Mouse (Mus musculus) limb, embryonic 11.5 days (tissue): ENCODE measurements around the gene Fbxw11. TPM values are rescaled to one million over a fixed set of nuclear protein-coding genes. Genes with fewer than 3 reads are reported as not detected.

Experiments used
- ATAC-seq: fragments of 200-750 bp; cut with Nextera tagmentation; 2 replicates; pipeline ENCODE4 v1.8.0; 2017; ENCODE audit warnings: low read depth; ENCODE audit not compliant: insufficient number of reproducible peaks, low FRiP score, low TSS enrichment
- DNase-seq: peaks from one replicate; pipeline ENCODE4 v3.0.0-alpha.2; 2015; ENCODE audit warnings: low spot score
- H3K27ac ChIP-seq: fragments of 300-500 bp; sonication (generic); replicated peaks from 2 replicates; pipeline ENCODE4 v1.5.1; 2014; ENCODE audit warnings: low read depth, mild to moderate bottlenecking, low read length
- H3K27me3 ChIP-seq: fragments of 300-500 bp; sonication (generic); 2 replicates; pipeline ENCODE4 v1.6.1; 2014; ENCODE audit warnings: mild to moderate bottlenecking, low read length, mixed read lengths; ENCODE audit not compliant: control insufficient read depth, insufficient read depth
- H3K36me3 ChIP-seq: fragments of 300-500 bp; sonication (generic); 2 replicates; pipeline ENCODE4 v1.6.1; 2014; ENCODE audit warnings: mild to moderate bottlenecking, low read length, moderate library complexity, mixed read lengths; ENCODE audit not compliant: control insufficient read depth, insufficient read depth
- H3K4me1 ChIP-seq: fragments of 300-500 bp; sonication (generic); 2 replicates; pipeline ENCODE4 v1.6.1; 2014; ENCODE audit warnings: low read length, mixed read lengths; ENCODE audit not compliant: control insufficient read depth, insufficient read depth
- H3K4me2 ChIP-seq: fragments of 300-500 bp; sonication (generic); 2 replicates; pipeline ENCODE4 v1.6.1; 2014; ENCODE audit warnings: low read depth, mild to moderate bottlenecking, moderate library complexity; ENCODE audit not compliant: severe bottlenecking
- H3K4me3 ChIP-seq: fragments of 300-500 bp; sonication (generic); 2 replicates; pipeline ENCODE4 v1.5.1; 2014; ENCODE audit warnings: low read depth, low read length
- H3K9ac ChIP-seq: fragments of 300-500 bp; sonication (generic); 2 replicates; pipeline ENCODE4 v1.6.1; 2014; ENCODE audit warnings: mild to moderate bottlenecking, low read length
- H3K9me3 ChIP-seq: fragments of 300-500 bp; sonication (generic); 2 replicates; pipeline ENCODE4 v1.6.1; 2016; ENCODE audit warnings: low read length; ENCODE audit not compliant: control insufficient read depth
- WGBS: fragments of 180-500 bp; shearing (Covaris S2); extraction: QIAGEN DNeasy Blood & Tissue Kit; methylation state at CpG from one replicate; pipeline ENCODE4 v1.1.7; 2014; 5-methylcytosine and 5-hydroxymethylcytosine counted together
- polyA plus RNA-seq: library from polyadenylated mRNA; unstranded; fragments of >200 nt; fragmentation: Nextera tagmentation; extraction: Ambion mirVana; gene quantifications from 2 replicates; pipeline ENCODE4 v1.2.1, GENCODE M21; 2014

Fbxw11 gene
- polyA plus RNA-seq, 1 experiment from 2014 or later: 92.6 TPM

GRCm38 (mm10) chr11:32745466-32745865 lies 102.9 kb downstream of the Fbxw11 start:
- peaks cover 22% of the 10 kb centered on the region; the same call in 1 of the 2 replicates for H3K36me3 ChIP-seq
- H3K9me3 ChIP-seq: no peaks in the 10 kb centered on the region
- ATAC-seq: no peak
- no peak overlapping the region for H3K4me2 ChIP-seq
- H3K27ac ChIP-seq: no peak overlapping the region
- no peak for DNase-seq
- 86% methylated on average over 4 of the region's 4 CpGs for WGBS
- peaks cover 3% of the 10 kb centered on the region; the same call in 1 of the 2 replicates for H3K4me1 ChIP-seq
- no peak overlapping the region for H3K9ac ChIP-seq
- no peaks in the 10 kb centered on the region for H3K27me3 ChIP-seq
- no peak overlapping the region for H3K4me3 ChIP-seq

DNA sequence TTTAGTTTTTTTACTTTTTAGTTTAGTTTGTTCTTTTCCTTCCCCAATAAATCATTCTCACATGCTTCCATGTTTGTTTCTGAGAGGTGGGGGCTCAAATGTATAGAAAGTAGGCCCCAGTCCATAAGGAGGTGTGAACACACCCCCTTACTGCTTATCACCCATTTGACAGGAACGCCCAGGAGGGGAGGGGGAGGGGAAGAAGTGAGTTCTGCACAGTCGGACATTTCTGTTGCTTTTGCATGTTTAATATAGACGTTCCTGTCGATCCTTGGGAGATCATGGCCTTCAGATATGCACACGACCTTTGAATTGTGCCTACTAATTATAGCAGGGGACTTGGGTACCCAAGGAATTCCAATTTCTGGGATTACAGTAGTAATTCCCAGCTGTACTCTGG lies 103.5 kb downstream of the Fbxw11 start:
- WGBS: 74% methylated on average over 5 of the region's 5 CpGs
- peaks cover 3% of the 10 kb centered on the region; the same call in 1 of the 2 replicates for H3K4me1 ChIP-seq
- no peak overlapping the region for H3K9ac ChIP-seq
- no peak overlapping the region for H3K27ac ChIP-seq
- H3K27me3 ChIP-seq: no peaks in the 10 kb centered on the region
- ATAC-seq: no peak
- no peak overlapping the region for H3K4me3 ChIP-seq
- no peaks in the 10 kb centered on the region for H3K9me3 ChIP-seq
- no peak for DNase-seq
- no peak overlapping the region for H3K4me2 ChIP-seq
- peaks cover 18% of the 10 kb centered on the region; the same call in 1 of the 2 replicates for H3K36me3 ChIP-seq

DNA sequence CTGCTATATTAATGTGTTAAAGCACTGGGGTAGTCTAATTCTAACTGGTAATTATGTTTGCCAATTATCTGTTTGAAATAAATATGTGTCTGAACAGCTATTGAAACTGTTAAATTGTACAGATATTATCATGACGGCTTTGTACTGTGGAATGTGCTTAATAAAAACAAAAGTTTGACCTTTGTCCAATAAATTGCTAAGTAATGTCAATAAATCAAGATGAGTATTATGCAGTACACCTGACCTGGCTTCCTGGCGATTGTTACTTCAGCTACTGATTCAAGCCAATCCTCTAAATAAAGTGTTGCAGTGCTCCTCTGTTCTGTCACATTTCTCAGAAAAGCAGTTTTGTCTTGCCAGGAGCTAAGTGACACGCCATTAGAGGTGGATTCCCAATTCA lies 104.0 kb downstream of the Fbxw11 start:
- H3K36me3 ChIP-seq: peaks cover 15% of the 10 kb centered on the region; the same call in 1 of the 2 replicates
- ATAC-seq (no peak), DNase-seq (no peak)
- H3K27ac ChIP-seq: no peak overlapping the region
- H3K4me2 ChIP-seq: no peak overlapping the region
- WGBS: 81% methylated on average over 3 of the region's 3 CpGs
- H3K9me3 ChIP-seq: no peaks in the 10 kb centered on the region
- peaks cover 3% of the 10 kb centered on the region; the same call in 1 of the 2 replicates for H3K4me1 ChIP-seq
- H3K9ac ChIP-seq: no peak overlapping the region
- no peaks in the 10 kb centered on the region for H3K27me3 ChIP-seq
- H3K4me3 ChIP-seq: no peak overlapping the region

DNA sequence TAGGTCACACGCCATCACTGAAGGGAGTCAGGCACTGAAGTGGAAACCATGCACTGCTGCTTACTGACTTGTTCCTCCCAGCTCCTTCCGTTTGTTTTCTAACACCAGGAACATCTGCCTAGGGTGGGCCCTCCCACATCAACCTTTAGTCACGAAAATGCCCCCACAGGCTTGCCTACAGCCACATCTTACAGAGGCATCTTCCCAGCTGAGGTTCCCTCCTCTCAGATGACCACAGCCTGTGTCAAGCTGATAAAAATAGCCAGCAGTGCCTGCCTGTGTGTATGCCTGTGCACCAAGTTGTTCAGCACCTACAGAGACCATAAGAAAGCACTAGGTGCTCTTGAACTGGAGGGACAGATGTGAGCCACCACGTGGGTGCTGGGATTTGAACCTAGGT lies 106.3 kb downstream of the Fbxw11 start:
- H3K27ac ChIP-seq: no peak overlapping the region

DNA sequence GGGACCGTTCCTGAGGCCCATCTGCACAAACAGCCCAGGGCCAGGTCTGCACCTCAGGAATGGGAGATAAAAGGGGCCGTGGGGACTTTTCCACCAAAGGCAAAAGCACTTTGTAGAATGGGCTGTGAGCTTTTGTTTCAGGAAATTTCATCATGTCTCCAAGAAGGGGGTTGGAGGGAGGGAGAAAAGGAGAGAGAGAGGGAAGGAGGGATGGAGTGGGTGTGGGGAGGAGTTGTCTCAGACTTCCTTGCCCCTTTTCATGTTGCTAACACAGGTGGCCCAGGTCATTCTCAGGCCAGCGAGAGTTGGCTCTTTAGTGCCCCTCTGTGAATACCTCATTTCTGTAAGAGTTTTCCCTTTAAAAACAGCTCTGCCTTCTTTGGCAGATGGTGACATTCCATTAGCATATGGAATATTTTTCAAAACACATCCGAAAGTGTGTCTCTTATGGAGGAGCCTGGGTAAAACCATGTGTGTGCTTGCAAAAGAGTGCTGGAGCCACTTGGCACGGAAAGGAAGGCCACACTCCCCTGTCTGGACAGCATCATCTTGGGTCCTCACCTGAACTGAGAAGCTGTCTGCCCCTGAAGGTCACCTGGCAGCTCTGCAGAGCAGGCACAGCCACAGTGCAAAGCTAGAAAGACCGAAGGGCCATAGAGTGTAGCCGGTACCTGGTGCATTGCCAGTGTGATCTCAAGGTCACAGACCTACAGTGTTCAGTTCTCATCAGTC lies 109.5 kb downstream of the Fbxw11 start:
- Histone ChIP-seq H3K27me3 (no peaks in the 10 kb centered on the region), H3K4me2 (no peak overlapping the region), H3K36me3 (0 out of 2 replicates have a peak, but pooled peaks cover 2% of the 10 kb centered on the region), H3K27ac (no peak overlapping the region), H3K4me3 (no peak overlapping the region), H3K9me3 (no peaks in the 10 kb centered on the region), H3K9ac (no peak overlapping the region), H3K4me1 (no peaks in the 10 kb centered on the region)
- 74% methylated on average over 7 of the region's 7 CpGs for WGBS
- ATAC-seq: no peak
- no peak for DNase-seq

More for the DNA sequence above, 106.3 kb downstream of the Fbxw11 start:
- Histone ChIP-seq H3K4me1 (peaks cover 3% of the 10 kb centered on the region; the same call in 1 of the 2 replicates), H3K9me3 (no peaks in the 10 kb centered on the region), H3K4me2 (no peak overlapping the region), H3K27me3 (no peaks in the 10 kb centered on the region), H3K4me3 (no peak overlapping the region), H3K36me3 (peaks cover 10% of the 10 kb centered on the region; the same call in 1 of the 2 replicates), H3K9ac (no peak overlapping the region)
- 75% methylated on average over 4 of the region's 4 CpGs for WGBS
- no peak for DNase-seq
- no peak for ATAC-seq

DNA sequence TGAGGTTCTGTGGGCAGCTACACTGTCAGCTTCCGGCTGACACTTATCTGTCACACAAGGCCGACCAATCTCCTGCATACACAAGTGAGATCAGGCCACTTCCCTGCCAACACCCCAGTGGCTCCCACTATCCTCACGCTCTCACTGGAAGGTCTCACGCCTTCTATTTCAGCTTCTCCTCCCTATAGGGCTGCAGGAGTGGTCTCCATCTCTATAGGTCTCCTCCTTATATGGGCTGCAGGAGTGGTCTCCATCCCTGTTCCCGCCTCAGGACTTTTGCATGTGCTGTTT lies 110.0 kb downstream of the Fbxw11 start:
- ATAC-seq (no peak), DNase-seq (no peak)
- H3K4me3 ChIP-seq: no peak overlapping the region
- no peaks in the 10 kb centered on the region for H3K27me3 ChIP-seq
- 0 out of 2 replicates have a peak, but pooled peaks cover 2% of the 10 kb centered on the region for H3K36me3 ChIP-seq
- H3K9ac ChIP-seq: no peak overlapping the region
- WGBS: 76% methylated on average over 5 of the region's 5 CpGs
- no peaks in the 10 kb centered on the region for H3K4me1 ChIP-seq
- no peak overlapping the region for H3K4me2 ChIP-seq
- no peaks in the 10 kb centered on the region for H3K9me3 ChIP-seq
- no peak overlapping the region for H3K27ac ChIP-seq

DNA sequence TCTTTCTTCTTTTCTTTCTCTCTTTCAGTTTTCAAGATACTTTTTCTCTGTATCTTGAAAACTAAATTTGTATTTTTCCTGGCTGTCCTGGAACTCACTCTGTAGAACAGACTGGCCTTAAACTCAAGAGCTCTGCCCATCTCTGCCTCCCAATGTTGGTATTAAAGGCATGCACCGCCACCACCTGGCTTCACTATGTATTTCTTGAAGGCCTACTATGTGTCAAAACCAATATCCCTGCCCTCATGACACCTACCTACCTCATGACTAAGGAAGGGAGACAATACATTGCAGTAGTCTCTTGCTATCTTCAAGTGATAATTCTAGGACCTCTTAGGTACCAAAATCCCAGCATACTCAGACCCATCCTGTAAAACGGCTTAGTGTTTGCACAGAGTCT lies 110.8 kb downstream of the Fbxw11 start:
- H3K9ac ChIP-seq: no peak overlapping the region
- no peaks in the 10 kb centered on the region for H3K4me1 ChIP-seq
- H3K4me2 ChIP-seq: no peak overlapping the region
- WGBS: 91% methylated on average over 2 of the region's 2 CpGs
- no peak overlapping the region for H3K27ac ChIP-seq
- H3K4me3 ChIP-seq: no peak overlapping the region
- DNase-seq (no peak), ATAC-seq (no peak)
- H3K36me3 ChIP-seq: 0 out of 2 replicates have a peak, but pooled peaks cover 2% of the 10 kb centered on the region
- no peaks in the 10 kb centered on the region for H3K27me3 ChIP-seq
- no peaks in the 10 kb centered on the region for H3K9me3 ChIP-seq

DNA sequence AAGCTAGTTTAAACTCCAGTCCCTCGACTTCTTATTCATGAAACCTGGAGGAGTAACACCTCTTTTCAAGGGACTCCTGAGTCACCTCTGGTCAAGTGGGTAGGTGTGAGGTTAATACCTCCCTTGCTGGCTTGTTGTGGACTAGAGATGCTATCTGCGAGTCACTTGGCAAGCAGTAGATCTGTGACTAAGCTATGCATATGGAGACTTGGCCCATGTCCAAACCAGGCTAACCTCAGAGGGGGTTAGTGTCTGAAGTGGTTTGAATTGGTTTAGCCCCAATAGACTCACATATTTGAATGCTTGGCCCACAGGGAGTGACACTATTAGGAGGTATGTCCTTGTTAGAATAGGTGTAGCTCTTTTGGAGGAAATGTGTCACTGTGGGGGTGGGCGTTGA lies 120.2 kb downstream of the Fbxw11 start:
- ATAC-seq (no peak), DNase-seq (no peak)
- Histone ChIP-seq H3K27ac (no peak overlapping the region), H3K4me1 (peaks cover 6% of the 10 kb centered on the region), H3K4me2 (no peak overlapping the region), H3K36me3 (no peaks in the 10 kb centered on the region), H3K9me3 (no peaks in the 10 kb centered on the region), H3K27me3 (no peaks in the 10 kb centered on the region), H3K4me3 (no peak overlapping the region), H3K9ac (no peak overlapping the region)
- WGBS: 79% methylated on average over 3 of the region's 3 CpGs
